Comparison of ENCODE assay signal across 9 mouse cellular contexts in genomic region chr2:66256220-66257131, GRCm38 (mm10). TPM values are rescaled to one million over a fixed set of nuclear protein-coding genes. Genes with fewer than 3 reads are reported as not detected.
DNase-seq lines count a peak whose midpoint lies in the region; ATAC-seq and TF ChIP-seq lines count a peak whose summit lies in the region.
"Had no signal": no experiment of that assay in that cellular context is flagged by ENCODE, and none has a peak within 500 bp of the region (broad histone marks: within the 10 kb centered on the region; RNA-seq: fewer than 3 reads in every experiment).

Gene Ttc21b (minus strand): TSS chr2:66256617.

- H3K4me3 ChIP-seq in bone marrow, adult 2 months (replicated peaks; ENCODE audit: control insufficient read depth, low read depth, low read length), result peak within 1 kb of the TSS; percentile 63
- H3K4me3 ChIP-seq in embryonic facial prominence, embryonic 14.5 days (ENCODE audit: low read depth, low read length), result peak within 1 kb of the TSS; percentile 69
- peak within 1 kb of the TSS; percentile 72 for H3K4me3 ChIP-seq in limb, embryonic 13.5 days
- peak within 1 kb of the TSS; percentile 98 for H3K4me3 ChIP-seq in midbrain, embryonic 15.5 days

- peak; percentile 98 for DNase-seq in 3T3-L1 (ENCODE audit: low read depth, low spot score)
- peak; percentile 99 for DNase-seq in embryonic facial prominence, embryonic 14.5 days (ENCODE audit: low spot score)
- DNase-seq in heart, adult 9 months (ENCODE audit: low spot score in 2 of 2), result peak; percentile 94 to 95
- DNase-seq in kidney, adult 9 months, result peak; percentile 97
- peak; percentile 84 to 90 for DNase-seq in spleen, adult 18-20 months

- WGBS in bone marrow, adult 2 months, result under 1% methylated on average over 54 of the region's 56 CpGs
- WGBS in embryonic facial prominence, embryonic 14.5 days, result under 1% methylated on average over 44 of the region's 56 CpGs
- WGBS in limb, embryonic 13.5 days, result under 1% methylated on average over 52 of the region's 56 CpGs
- under 1% methylated on average over 56 of the region's 56 CpGs for WGBS in midbrain, embryonic 15.5 days

- peak within 1 kb of the TSS; percentile 71 for H3K9ac ChIP-seq in embryonic facial prominence, embryonic 14.5 days (ENCODE audit: low read depth, low read length)
- H3K9ac ChIP-seq in limb, embryonic 13.5 days, result peak within 1 kb of the TSS; percentile 79
- peak within 1 kb of the TSS; percentile 88 for H3K9ac ChIP-seq in midbrain, embryonic 15.5 days

- peak; percentile 31; the same call in 1 of the 2 replicates for TF ChIP-seq CTCF in bone marrow, adult 2 months (IDR thresholded peaks at IDR 0.05; ENCODE audit: control insufficient read depth, insufficient read depth, low read length)

- peak; percentile 99 for ATAC-seq in embryonic facial prominence, embryonic 14.5 days (ENCODE audit: low read depth)
- peak; percentile 98 for ATAC-seq in limb, embryonic 13.5 days (ENCODE audit: low FRiP score, low read depth)
- peak; percentile 99 for ATAC-seq in midbrain, embryonic 15.5 days (replicated peaks)

- peaks cover 5% of the 10 kb centered on the region for H3K36me3 ChIP-seq in embryonic facial prominence, embryonic 14.5 days (ENCODE audit: control insufficient read depth, insufficient read depth, low read length)
- H3K36me3 ChIP-seq in limb, embryonic 13.5 days, result peaks cover 7% of the 10 kb centered on the region
- H3K36me3 ChIP-seq in midbrain, embryonic 15.5 days (replicated peaks), result peaks cover 7% of the 10 kb centered on the region; the same call in 1 of the 2 replicates
- H3K36me3 ChIP-seq: G1E had no signal

- TF ChIP-seq POLR2A in bone marrow, adult 2 months (IDR thresholded peaks at IDR 0.05; ENCODE audit: borderline replicate concordance, control insufficient read depth, low read depth, low read length), result no peak

- H3K27ac ChIP-seq in bone marrow, adult 2 months (ENCODE audit: control insufficient read depth, insufficient read depth, low read depth, low read length, poor library complexity), result no peak within 1 kb of the TSS
- H3K27ac ChIP-seq in embryonic facial prominence, embryonic 14.5 days (replicated peaks; ENCODE audit: low read depth, low read length), result peak within 1 kb of the TSS; percentile 56; the same call in 1 of the 2 replicates
- peak within 1 kb of the TSS; percentile 67; the same call in 1 of the 2 replicates for H3K27ac ChIP-seq in limb, embryonic 13.5 days
- peak within 1 kb of the TSS; percentile 88 for H3K27ac ChIP-seq in midbrain, embryonic 15.5 days

- H3K9me3 ChIP-seq in embryonic facial prominence, embryonic 14.5 days (ENCODE audit: control insufficient read depth, low read length), result no peaks in the 10 kb centered on the region
- no peaks in the 10 kb centered on the region for H3K9me3 ChIP-seq in limb, embryonic 13.5 days
- H3K9me3 ChIP-seq in midbrain, embryonic 15.5 days, result no peaks in the 10 kb centered on the region

- peak within 1 kb of the TSS; percentile 54 for H3K4me2 ChIP-seq in embryonic facial prominence, embryonic 14.5 days (ENCODE audit: low read depth, low read length)
- peak within 1 kb of the TSS; percentile 68 for H3K4me2 ChIP-seq in limb, embryonic 13.5 days (replicated peaks)
- peak within 1 kb of the TSS; percentile 63 for H3K4me2 ChIP-seq in midbrain, embryonic 15.5 days

- no peaks in the 10 kb centered on the region for H3K4me1 ChIP-seq in bone marrow, adult 2 months (ENCODE audit: control insufficient read depth, insufficient read depth, low read length)
- H3K4me1 ChIP-seq in embryonic facial prominence, embryonic 14.5 days (ENCODE audit: control insufficient read depth, insufficient read depth, low read length), result peaks cover 8% of the 10 kb centered on the region
- H3K4me1 ChIP-seq in limb, embryonic 13.5 days, result peaks cover 11% of the 10 kb centered on the region; the same call in 1 of the 2 replicates
- peaks cover 17% of the 10 kb centered on the region for H3K4me1 ChIP-seq in midbrain, embryonic 15.5 days

- H3K27me3 ChIP-seq in embryonic facial prominence, embryonic 14.5 days (replicated peaks; ENCODE audit: control insufficient read depth, insufficient read depth, low read length), result no peaks in the 10 kb centered on the region
- no peaks in the 10 kb centered on the region for H3K27me3 ChIP-seq in limb, embryonic 13.5 days
- H3K27me3 ChIP-seq in midbrain, embryonic 15.5 days (replicated peaks), result no peaks in the 10 kb centered on the region

RNA-seq across cellular contexts. Expression of gene Ttc21b, which starts in this region (rescaled TPM):
- 0.63 and 1.7 TPM in 2 replicates for polyA plus RNA-seq in bone marrow, adult 2 months (2011; ENCODE audit: insufficient read depth, insufficient read length, low replicate concordance, missing spikeins)
- polyA plus RNA-seq in embryonic facial prominence, embryonic 14.5 days (2014; fragmentation: Nextera tagmentation; extraction: Ambion mirVana), result 11.7 and 12.5 TPM in 2 replicates
- 16.7 TPM in 2 replicates for polyA plus RNA-seq in limb, embryonic 13.5 days (2015; fragmentation: Nextera tagmentation; extraction: Ambion mirVana)
- 11.1 and 12.8 TPM in 2 replicates for polyA plus RNA-seq in midbrain, embryonic 15.5 days (2015; fragmentation: Nextera tagmentation; extraction: Ambion mirVana)
- polyA plus RNA-seq: G1E had no signal
